Mouse (Mus musculus): Measurements from ENCODE around the gene Adgra3.

GRCm38 (mm10) chr5:50026148-50026547, 32.7 kb downstream of the Adgra3 start:
- no peak for TF ChIP-seq EP300 (IDR thresholded peaks at IDR 0.05)
- TF ChIP-seq CTCF (IDR thresholded peaks at IDR 0.05) = no peak

All from lung, postnatal 0 days (tissue).